Mouse (Mus musculus): ENCODE data around the gene Ogfod2.

- TF ChIP-seq CTCF (IDR thresholded peaks at IDR 0.05; ENCODE audit: control insufficient read depth, insufficient read depth, insufficient read length): no peak
- TF ChIP-seq MYOG (IDR thresholded peaks at IDR 0.05; ENCODE audit: control insufficient read depth, extremely low read depth, insufficient read length): no peak
- no peak for TF ChIP-seq MYOD1 (IDR thresholded peaks at IDR 0.05; ENCODE audit: control insufficient read depth, insufficient read length, low read depth)
- no peak for TF ChIP-seq USF1 (IDR thresholded peaks at IDR 0.05; ENCODE audit: low read depth)
- TF ChIP-seq MAX (IDR thresholded peaks at IDR 0.05): no peak
- no peak for TF ChIP-seq FOSL1 (IDR thresholded peaks at IDR 0.05; ENCODE audit: insufficient read depth, low read length, poor library complexity, severe bottlenecking)
- no peak for TF ChIP-seq CEBPB (IDR thresholded peaks at IDR 0.05; ENCODE audit: low read depth)
Measured at GRCm38 (mm10) chr5:124077856-124078460, 34.1 kb upstream of the Ogfod2 start.

All from C2C12 (cell line).